Mouse (Mus musculus) heart, adult 11 months (tissue): ENCODE measurements at regions not wholly inside any gene's neighbourhood (a gene's known extent, or its start where the extent isn't known, plus 50 kb on each side); places are given as distances from the start of the nearest gene placed in this dataset.
A peak's percentile ranks its signal among the peaks of the same experiment; 100 is the strongest.

Experiments used
- DNase-seq: peaks from one replicate; pipeline ENCODE4 v3.0.0; 2022

DNA sequence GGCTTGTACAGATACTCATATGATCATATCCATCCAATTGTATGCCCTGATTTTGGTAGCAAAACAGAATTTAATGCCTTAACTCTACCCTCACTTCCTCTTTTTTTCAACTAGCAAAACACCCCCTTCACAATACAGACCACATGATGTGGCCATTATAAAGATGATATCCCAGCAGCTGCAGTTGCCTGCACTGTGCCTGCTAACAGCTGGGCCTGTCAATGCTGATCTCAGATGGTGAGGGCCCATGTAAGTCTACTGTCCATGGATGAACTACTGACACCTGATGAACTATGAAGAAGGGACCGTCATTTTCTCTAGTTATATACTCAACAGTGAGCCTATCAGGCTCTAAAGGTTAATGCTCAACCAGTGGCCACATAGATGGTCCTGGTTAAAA lies 191.8 kb upstream of the Fmr1 start:
- DNase-seq: no peak

GRCm38 (mm10) chrX:68492052-68492451 lies 186.3 kb upstream of the Fmr1 start:
- peak; percentile 83 for DNase-seq

- DNase-seq: no peak
Observed at GRCm38 (mm10) chrX:68494398-68495143, 183.8 kb upstream of the Fmr1 start.

GRCm38 (mm10) chrX:68495144-68495493 lies 183.2 kb upstream of the Fmr1 start:
- peak; percentile 97 for DNase-seq

DNA sequence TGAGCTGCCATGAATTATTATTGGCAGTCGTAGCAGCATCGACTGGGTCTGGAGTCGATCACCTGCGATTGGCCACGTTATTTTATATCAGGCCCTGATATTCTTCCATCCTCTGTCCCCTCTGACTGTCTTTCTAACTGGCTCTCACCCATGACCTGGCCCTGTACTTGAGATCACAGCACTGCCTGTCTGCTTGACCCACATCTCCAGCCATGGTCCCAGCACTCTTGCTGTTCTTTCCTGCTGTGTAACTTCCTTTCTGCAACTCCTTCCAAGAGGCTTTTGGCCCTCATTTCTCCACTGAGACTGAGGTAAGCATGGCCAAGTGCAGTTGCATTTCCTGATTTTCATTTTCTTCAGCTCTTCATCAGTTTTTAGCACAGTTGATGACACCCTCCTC lies 182.6 kb upstream of the Fmr1 start:
- peak; percentile 94 for DNase-seq

- DNase-seq: no peak
Observed at GRCm38 (mm10) chrX:68497886-68498285, 180.5 kb upstream of the Fmr1 start.

DNA sequence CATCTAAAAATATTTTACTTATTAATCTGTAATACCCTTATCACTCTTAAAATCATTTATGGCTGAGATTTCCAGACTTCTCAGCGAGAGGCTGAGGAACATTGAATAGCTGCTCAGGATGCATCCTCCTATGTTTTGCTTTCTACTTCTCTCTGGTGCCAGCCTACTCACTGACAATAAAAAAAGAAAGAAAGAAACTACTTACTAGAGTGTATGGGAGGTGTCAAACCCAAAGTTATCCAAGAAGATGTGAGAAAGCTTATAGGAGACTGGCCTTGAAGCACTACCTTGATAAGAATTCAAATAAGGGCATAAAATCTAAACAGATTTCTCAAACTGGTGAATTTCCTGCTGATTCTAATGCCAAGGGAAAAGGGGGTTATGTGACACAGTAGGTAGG lies 175.4 kb upstream of the Fmr1 start:
- DNase-seq: no peak

- peak; percentile 86 for DNase-seq
Observed at GRCm38 (mm10) chrX:68507664-68508063, 170.7 kb upstream of the Fmr1 start.

DNA sequence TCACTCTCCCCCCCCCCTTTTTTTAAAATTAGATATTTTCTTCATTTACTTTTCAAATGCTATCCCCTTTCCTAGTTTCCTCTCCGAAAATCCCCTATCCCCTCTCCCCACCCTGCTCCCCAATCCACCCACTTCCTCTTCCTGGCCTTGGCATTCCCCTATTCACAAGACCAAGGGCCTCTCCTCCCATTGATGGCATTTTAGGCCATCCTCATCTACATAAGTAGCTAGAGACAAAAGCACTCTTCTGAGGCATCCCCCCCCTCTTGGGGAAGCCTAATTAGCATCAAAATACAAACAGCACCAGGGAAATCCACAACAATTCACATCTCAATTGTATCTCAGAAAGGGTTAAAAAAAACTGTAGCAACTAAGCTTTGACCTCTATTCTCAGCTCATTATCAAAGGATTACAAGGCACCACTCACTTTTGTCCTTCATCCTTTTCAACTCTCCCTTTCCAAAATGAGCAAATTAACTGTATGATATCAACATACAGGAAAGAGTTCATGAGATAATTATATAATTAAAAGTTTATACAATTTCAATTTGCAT lies 166.1 kb upstream of the Fmr1 start:
- DNase-seq: peak; percentile 10

GRCm38 (mm10) chrX:68546561-68546960 lies 131.8 kb upstream of the Fmr1 start:
- no peak for DNase-seq

GRCm38 (mm10) chrX:68554031-68554430 lies 124.3 kb upstream of the Fmr1 start:
- DNase-seq: no peak

DNA sequence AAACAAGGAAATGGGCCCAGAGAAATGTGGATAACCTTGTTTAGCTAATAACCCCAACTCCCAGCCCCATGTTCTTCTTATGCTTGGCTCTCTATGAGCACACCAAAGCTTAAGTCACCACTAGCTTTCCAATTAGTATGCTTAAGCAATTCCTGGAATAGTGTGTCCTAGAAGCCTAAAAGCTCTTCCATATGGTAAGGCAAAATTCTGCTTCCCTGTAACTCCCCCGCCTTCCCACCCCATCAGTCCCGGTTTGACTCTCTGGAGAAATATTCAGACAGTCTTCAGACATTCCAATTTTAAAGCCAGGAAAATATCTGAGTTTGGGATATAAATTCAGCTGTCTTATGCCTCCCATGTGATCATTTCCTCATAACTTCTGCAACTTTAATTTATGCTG lies 120.6 kb upstream of the Fmr1 start:
- DNase-seq: no peak

- DNase-seq: no peak
Observed at GRCm38 (mm10) chrX:68585246-68585645, 93.1 kb upstream of the Fmr1 start.

DNA sequence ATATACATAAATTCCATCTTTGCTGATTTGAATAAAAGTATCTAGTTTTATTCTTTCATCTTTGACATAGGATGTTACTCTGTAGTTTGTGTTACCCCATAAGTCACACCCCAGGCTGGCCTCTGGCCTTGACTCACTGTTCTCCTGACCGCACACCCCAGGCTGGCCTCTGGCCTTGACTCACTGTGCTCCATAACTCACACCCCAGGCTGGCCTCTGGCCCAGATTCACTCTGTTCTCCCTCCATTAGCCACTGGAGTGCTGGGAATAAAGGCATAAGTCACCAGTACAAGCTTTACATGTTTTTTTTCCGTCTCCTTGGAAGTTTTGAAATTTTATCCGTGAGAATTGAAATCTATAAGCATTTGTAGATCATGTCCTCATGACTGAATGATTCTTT lies 56.2 kb upstream of the Fmr1 start:
- DNase-seq: no peak
